Comparison of ENCODE assay signal across 12 mouse cellular contexts in the genomic region with DNA sequence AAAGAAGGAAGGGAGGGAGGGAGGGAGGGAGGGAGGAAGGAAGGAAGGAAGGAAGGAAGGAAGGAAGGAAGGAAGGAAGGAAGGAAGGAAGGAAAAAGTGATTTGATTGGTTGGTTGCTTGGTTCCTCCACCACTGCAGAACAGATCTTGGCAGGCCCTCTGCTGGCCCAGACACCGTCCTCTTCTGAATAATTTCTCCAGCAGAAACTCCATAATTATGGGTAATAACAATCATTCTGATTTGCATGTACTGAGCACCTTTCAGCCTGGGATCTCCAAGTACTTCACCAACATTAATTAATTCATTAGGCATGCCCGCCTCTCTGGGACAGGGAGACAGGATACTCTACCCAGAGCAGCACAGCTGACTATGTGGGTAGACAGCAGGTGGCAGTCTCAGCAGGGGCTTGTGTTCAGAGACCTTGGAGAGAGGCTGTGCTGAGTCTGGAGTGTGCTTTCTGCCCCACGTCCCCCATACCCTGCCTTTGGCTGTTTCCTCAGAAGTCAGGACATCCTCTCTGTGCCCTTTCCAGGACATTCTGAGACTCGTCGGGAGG. TPM values are rescaled to one million over a fixed set of nuclear protein-coding genes. Genes with fewer than 3 reads are reported as not detected.
A peak's percentile ranks its signal among the peaks of the same experiment; 100 is the strongest.
DNase-seq lines count a peak whose midpoint lies in the region; ATAC-seq and TF ChIP-seq lines count a peak whose summit lies in the region.
"Had no signal": no experiment of that assay in that cellular context is flagged by ENCODE, and none has a peak within 500 bp of the region (broad histone marks: within the 10 kb centered on the region; RNA-seq: fewer than 3 reads in every experiment).

No protein-coding gene starts in this region.

- dilution Hi-C loops in CH12.LX (cut with MboI; ENCODE audit: extremely low pct_ligation_motif_present, extremely low pct_unique_long_range_greater_than_20kb, low sequenced_read_pairs), result no loop called here

- TF ChIP-seq RAD21 in CH12.LX (IDR thresholded peaks at IDR 0.05; ENCODE audit: low read depth, low read length), result peak; percentile 17

- H3K9ac ChIP-seq in kidney, postnatal 0 days (ENCODE audit: low read depth, low read length), result no peak overlapping the region
- no peak overlapping the region for H3K9ac ChIP-seq in kidney, embryonic 14.5 days (ENCODE audit: low read depth, low read length)
- H3K9ac ChIP-seq in CH12.LX (ENCODE audit: insufficient read depth, low read depth), result no peak overlapping the region
- H3K9ac ChIP-seq: embryonic facial prominence, embryonic 15.5 days; liver, embryonic 12.5 days had no signal

- H3K4me3 ChIP-seq in kidney, postnatal 0 days (replicated peaks; ENCODE audit: low read depth, low read length), result no peak overlapping the region
- no peak overlapping the region for H3K4me3 ChIP-seq in kidney, embryonic 14.5 days (ENCODE audit: low read length)
- no peak overlapping the region for H3K4me3 ChIP-seq in CH12.LX (replicated peaks in 1 of 3; ENCODE audit: low read depth in 2 of 3, low read length in 2 of 3, poor library complexity in 1 of 3)
- H3K4me3 ChIP-seq: embryonic facial prominence, embryonic 15.5 days; liver, embryonic 12.5 days; megakaryocyte, embryonic 14.5 days had no signal

- WGBS in kidney, postnatal 0 days, result 60% methylated on average over 5 of the region's 5 CpGs
- 66% methylated on average over 5 of the region's 5 CpGs for WGBS in kidney, embryonic 14.5 days

- TF ChIP-seq EP300 in CH12.LX (IDR thresholded peaks at IDR 0.05; ENCODE audit: low read length), result no peak

- no peak for DNase-seq in kidney, postnatal 0 days (ENCODE audit: low spot score)
- no peak for DNase-seq in CH12.LX (ENCODE audit: extremely low read depth)
- DNase-seq in brain, adult 2 months (ENCODE audit: low read depth, low spot score), result peak; percentile 65
- peak; percentile 56 for DNase-seq in layer of hippocampus, adult 9-11 months
- DNase-seq in urinary bladder, postnatal 10 days (ENCODE audit: low spot score), result no peak
- no peak for DNase-seq in kidney, adult 8-10 months
- DNase-seq: thymus, postnatal 14 days had no signal

- no peaks in the 10 kb centered on the region for H3K27me3 ChIP-seq in kidney, postnatal 0 days (ENCODE audit: insufficient read depth, low read length)
- H3K27me3 ChIP-seq in kidney, embryonic 14.5 days (ENCODE audit: control insufficient read depth, insufficient read depth, low read length), result no peaks in the 10 kb centered on the region
- peaks cover 63% of the 10 kb centered on the region for H3K27me3 ChIP-seq in CH12.LX (replicated peaks)
- H3K27me3 ChIP-seq: embryonic facial prominence, embryonic 15.5 days had no signal

- H3K36me3 ChIP-seq in kidney, postnatal 0 days (ENCODE audit: insufficient read depth, low read length), result no peaks in the 10 kb centered on the region
- no peaks in the 10 kb centered on the region for H3K36me3 ChIP-seq in kidney, embryonic 14.5 days (ENCODE audit: control insufficient read depth, insufficient read depth, low read length)
- no peaks in the 10 kb centered on the region for H3K36me3 ChIP-seq in CH12.LX (replicated peaks in 1 of 2; ENCODE audit: control insufficient read depth in 1 of 2, insufficient read depth in 1 of 2, low read length in 1 of 2)
- H3K36me3 ChIP-seq: embryonic facial prominence, embryonic 15.5 days; G1E; liver, embryonic 12.5 days had no signal

- no peaks in the 10 kb centered on the region for H3K9me3 ChIP-seq in kidney, postnatal 0 days (replicated peaks; ENCODE audit: low read length)
- H3K9me3 ChIP-seq in kidney, embryonic 14.5 days (ENCODE audit: control insufficient read depth, low read length), result no peaks in the 10 kb centered on the region
- H3K9me3 ChIP-seq in CH12.LX (replicated peaks; ENCODE audit: low read length), result no peaks in the 10 kb centered on the region
- H3K9me3 ChIP-seq: embryonic facial prominence, embryonic 15.5 days; G1E; liver, embryonic 12.5 days; megakaryocyte, embryonic 14.5 days had no signal

- no peak for TF ChIP-seq POLR2A in CH12.LX (IDR thresholded peaks at IDR 0.05; ENCODE audit: low read depth, low read length)

- H3K4me1 ChIP-seq in kidney, postnatal 0 days (replicated peaks; ENCODE audit: insufficient read depth, low read length), result no peaks in the 10 kb centered on the region
- no peaks in the 10 kb centered on the region for H3K4me1 ChIP-seq in kidney, embryonic 14.5 days (ENCODE audit: control insufficient read depth, insufficient read depth, low read length)
- H3K4me1 ChIP-seq in CH12.LX (ENCODE audit: control insufficient read depth in 1 of 2, insufficient read depth in 2 of 2), result no peaks in the 10 kb centered on the region
- H3K4me1 ChIP-seq: embryonic facial prominence, embryonic 15.5 days; liver, embryonic 12.5 days had no signal

- no peak overlapping the region for H3K27ac ChIP-seq in kidney, postnatal 0 days
- no peak overlapping the region for H3K27ac ChIP-seq in kidney, embryonic 14.5 days (ENCODE audit: low read depth, low read length)
- H3K27ac ChIP-seq in CH12.LX (ENCODE audit: insufficient read depth, low read depth), result no peak overlapping the region
- H3K27ac ChIP-seq: embryonic facial prominence, embryonic 15.5 days; liver, embryonic 12.5 days had no signal

- in situ Hi-C loops in CH12.LX (cut with MboI; ENCODE audit: low pct_ligation_motif_present, low pct_unique_long_range_greater_than_20kb, low sequenced_read_pairs), result no loop called here

- H3K4me2 ChIP-seq in kidney, postnatal 0 days (ENCODE audit: low read length), result no peak overlapping the region
- no peak overlapping the region for H3K4me2 ChIP-seq in kidney, embryonic 14.5 days (replicated peaks; ENCODE audit: low read depth, low read length)
- no peak overlapping the region for H3K4me2 ChIP-seq in CH12.LX (ENCODE audit: insufficient read depth, low read depth, poor library complexity, severe bottlenecking)
- H3K4me2 ChIP-seq: embryonic facial prominence, embryonic 15.5 days; liver, embryonic 12.5 days had no signal

- ATAC-seq in kidney, postnatal 0 days (replicated peaks; ENCODE audit: low FRiP score, low read depth), result no peak
- no peak for ATAC-seq in kidney, embryonic 14.5 days (ENCODE audit: low FRiP score, low TSS enrichment)
- ATAC-seq: liver, embryonic 12.5 days had no signal

- peak; percentile 13; the same call in 1 of the 2 replicates for TF ChIP-seq CTCF in kidney, postnatal 0 days (IDR thresholded peaks at IDR 0.05; ENCODE audit: low read depth)
- peak in 1 of 2 experiments; percentile 42; a peak in 2 of 4 replicates for TF ChIP-seq CTCF in CH12.LX (conservative IDR thresholded peaks at IDR 0.05 in 1 of 2, IDR thresholded peaks at IDR 0.05 in 1 of 2; ENCODE audit: low read depth in 2 of 2, low read length in 2 of 2)

- no peaks in the 10 kb centered on the region for H3K79me2 ChIP-seq in CH12.LX (replicated peaks; ENCODE audit: control insufficient read depth, extremely low read depth, insufficient read depth, poor library complexity, severe bottlenecking)

TF ChIP-seq in CH12.LX, 34 proteins besides CTCF, POLR2A, EP300 and RAD21:
- peak; percentile 24; the same call in 1 of the 2 replicates for TF ChIP-seq SMC3 (IDR thresholded peaks at IDR 0.05; ENCODE audit: low read depth, low read length)
- TF ChIP-seq TBP (conservative IDR thresholded peaks at IDR 0.05; ENCODE audit: low read depth, low read length), result no peak
- no peak for TF ChIP-seq MAX (IDR thresholded peaks at IDR 0.05; ENCODE audit: low read length)

RNA-seq across cellular contexts. Expression of gene Lingo1, which starts 57.0 kb away (rescaled TPM):
- polyA plus RNA-seq in kidney, postnatal 0 days (2015; fragmentation: Nextera tagmentation; extraction: Ambion mirVana), result 2.6 and 3.2 TPM in 2 replicates
- polyA plus RNA-seq in kidney, embryonic 14.5 days (2014; fragmentation: Nextera tagmentation; extraction: Ambion mirVana), result 4.3 and 4.6 TPM in 2 replicates
- total RNA-seq in CH12.LX (2012; rRNA removed) (not detected in 2 replicates), CH12.LX (2014; rRNA removed) (not detected in 2 replicates)
- not detected in 2 replicates for polyA plus RNA-seq in CH12.LX (2012; ENCODE audit: insufficient read length, low read depth)
- polyA plus RNA-seq: G1E had no signal

Comparison
In these comparisons a context has a peak if more than half of its experiments do, and no peak if none do; other contexts are left out.
1. DNase-seq: peak in brain, adult 2 months (single experiment) and layer of hippocampus, adult 9-11 months (single experiment); none in kidney, postnatal 0 days (single experiment), CH12.LX (single experiment), urinary bladder, postnatal 10 days (single experiment) and kidney, adult 8-10 months (0 of 2).